Mouse (Mus musculus): Measurements from ENCODE around the gene Tigar.
A peak's percentile ranks its signal among the peaks of the same experiment; 100 is the strongest.

Tigar gene

DNA sequence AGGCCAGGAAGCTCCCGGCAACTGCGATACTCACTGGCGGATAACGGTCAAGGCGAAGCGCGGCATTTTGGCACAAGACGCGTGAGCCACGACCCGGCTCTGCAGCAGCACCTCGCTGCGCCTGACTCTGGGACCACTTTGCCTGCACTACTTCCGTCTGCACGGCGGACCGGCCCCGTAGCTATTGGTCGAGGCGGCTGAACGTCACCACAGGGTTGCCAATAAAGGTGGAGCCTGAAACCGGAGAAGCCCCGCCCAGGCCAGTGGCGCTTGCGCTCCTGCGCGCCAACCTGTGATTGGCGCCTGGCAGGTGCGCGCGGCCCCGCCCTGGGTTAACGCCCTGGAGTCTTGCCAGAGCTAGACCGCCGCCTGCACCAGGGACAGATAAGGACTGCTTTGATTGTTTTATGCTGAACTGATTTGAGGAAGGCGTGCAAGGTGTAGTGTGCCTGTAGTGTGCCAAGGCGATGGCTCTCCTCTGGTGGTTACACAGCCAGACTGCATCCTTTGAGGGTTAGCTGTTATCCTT is at the start of gene Tigar:
Gene Tigar (minus strand): TSS at position 156 of the 529 bp plus-strand sequence.
- peak; percentile 78 to 82 for DNase-seq (ENCODE audit: low spot score in 2 of 2)

DNA sequence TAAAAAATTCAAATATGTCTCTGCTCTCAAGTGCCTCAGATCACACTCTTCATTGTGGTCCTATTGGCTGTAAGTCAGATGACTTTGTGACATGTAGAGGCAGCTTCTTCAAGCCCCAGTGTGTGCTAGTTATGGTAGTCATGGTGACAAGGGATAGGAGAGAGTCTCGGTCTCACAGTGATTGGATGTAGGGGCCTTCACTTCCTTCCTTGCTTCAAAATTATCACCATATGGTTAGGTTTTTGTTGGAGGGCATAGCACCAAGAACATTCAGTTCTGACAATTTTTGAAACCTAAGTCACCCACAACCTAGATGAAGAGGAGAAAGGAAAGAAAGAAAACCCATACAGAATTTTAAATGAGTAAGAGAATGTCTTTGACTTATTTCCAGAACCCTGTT is 48.0 kb upstream of the Tigar start:
- no peak for DNase-seq (ENCODE audit: low spot score in 2 of 2)

DNA sequence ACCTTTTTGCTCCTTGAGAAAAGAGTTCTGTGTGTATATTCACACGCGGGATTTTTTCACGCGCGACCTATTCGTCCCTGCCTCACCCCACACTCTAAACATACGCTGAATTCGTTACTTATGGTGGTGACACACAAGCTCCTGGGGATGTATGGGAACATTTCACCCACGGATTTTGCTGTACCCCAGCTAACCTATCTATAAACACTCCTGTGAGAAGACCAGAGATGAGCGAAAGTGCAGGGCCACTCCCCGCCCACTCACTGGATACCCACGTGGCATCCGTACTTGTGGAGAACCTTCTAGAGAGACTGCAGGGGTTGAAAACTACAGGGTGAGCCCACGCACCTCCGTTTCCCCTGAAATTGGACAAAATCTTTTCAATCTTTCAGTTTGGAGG is 46.1 kb upstream of the Tigar start:
- DNase-seq (ENCODE audit: low spot score in 2 of 2): no peak

GRCm38 (mm10) chr6:127154708-127155268 is 45.4 kb upstream of the Tigar start:
- DNase-seq (ENCODE audit: low spot score in 2 of 2): no peak

- DNase-seq (ENCODE audit: low spot score in 2 of 2): no peak
Observed at GRCm38 (mm10) chr6:127153972-127154707, 44.8 kb upstream of the Tigar start.

GRCm38 (mm10) chr6:127153296-127153800 is 44.0 kb upstream of the Tigar start:
- no peak for DNase-seq (ENCODE audit: low spot score in 2 of 2)

- DNase-seq (ENCODE audit: low spot score in 2 of 2): peak in 1 of 2 experiments; percentile 17
Observed at GRCm38 (mm10) chr6:127152106-127152951, 43.0 kb upstream of the Tigar start, which contains the start of gene Ccnd2. Ccnd2 (minus strand) TSS chr6:127152193.

GRCm38 (mm10) chr6:127151565-127152105 is 42.3 kb upstream of the Tigar start:
- peak in 1 of 2 experiments; percentile 30 for DNase-seq (ENCODE audit: low spot score in 2 of 2)

DNA sequence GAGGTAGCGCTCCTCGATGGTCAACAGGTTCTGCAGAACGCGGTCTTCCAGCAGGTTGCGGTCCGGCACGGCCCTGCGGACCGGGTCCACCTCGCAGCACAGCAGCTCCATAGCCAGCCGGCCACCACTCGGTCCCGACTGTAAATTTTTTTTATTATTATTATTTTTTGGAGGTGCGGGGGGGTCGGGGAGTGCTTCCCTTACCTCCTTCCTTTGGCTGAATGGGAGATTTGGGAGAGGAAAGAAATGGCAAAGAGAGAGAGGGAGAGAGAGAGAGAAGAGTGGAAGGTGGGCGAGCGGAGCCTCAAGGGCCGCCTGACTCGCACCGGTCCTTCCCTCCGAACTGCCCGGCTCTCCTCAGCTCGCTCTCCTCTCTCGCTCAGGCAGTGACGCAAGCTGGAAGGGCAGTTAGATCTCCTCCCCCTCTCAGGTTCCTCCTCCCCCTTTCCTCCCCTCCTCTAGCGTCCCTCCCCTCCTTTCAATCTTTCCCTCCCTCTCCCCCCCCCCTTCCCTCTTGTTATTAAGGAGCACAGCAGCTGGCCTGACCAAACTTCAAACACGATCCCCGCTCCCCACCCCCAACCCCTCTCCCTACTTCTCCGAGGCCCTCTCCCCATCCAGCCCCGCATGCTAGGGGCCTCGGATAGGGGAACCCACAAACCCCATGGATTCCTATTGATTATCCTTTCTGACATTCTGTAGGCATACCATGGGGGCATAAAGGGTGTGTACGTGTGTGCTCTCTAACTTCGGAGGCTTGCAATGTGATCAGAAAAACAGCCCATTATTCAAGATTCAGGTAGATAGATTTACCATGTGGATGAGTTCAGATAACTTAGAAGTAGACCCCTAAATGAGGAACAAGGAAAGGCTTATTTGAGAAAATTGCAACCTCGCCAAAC is 41.6 kb upstream of the Tigar start:
- peak in 1 of 2 experiments; percentile 28 for DNase-seq (ENCODE audit: low spot score in 2 of 2)

- DNase-seq (ENCODE audit: low spot score in 2 of 2): no peak
Observed at GRCm38 (mm10) chr6:127149944-127150662, 40.7 kb upstream of the Tigar start.

DNA sequence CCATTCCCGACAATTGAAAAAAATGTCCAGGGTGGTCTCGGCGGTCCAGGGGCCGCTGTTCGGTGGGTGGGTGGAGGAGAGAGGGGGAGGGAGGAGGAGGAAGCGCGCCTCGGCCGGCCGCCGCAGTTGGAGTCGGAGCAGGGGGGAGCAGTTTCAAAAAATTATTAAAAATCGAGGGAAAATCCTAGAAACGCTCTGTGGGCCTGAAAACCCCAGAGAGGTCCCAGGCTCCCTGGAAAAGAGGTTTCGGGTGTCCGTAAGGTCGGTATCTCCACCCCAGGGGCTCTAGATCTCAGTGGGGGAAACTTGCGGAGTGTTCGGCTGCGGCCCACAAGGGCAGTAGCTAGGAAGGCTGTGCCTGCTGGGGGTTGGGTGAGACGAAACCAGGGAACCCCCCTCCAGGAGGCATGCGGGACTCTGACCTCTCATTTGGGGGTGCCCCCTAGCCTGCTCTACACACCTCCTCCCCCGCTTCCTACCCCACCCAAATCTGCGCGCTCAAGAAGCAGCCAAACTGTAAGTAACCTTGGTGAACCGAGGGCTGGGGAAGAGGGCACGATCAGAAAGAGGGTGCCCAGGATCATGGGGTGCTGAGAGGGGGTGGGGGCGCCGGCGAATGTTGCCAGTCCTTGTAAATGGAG is 40.1 kb upstream of the Tigar start:
- no peak for DNase-seq (ENCODE audit: low spot score in 2 of 2)

- DNase-seq (ENCODE audit: low spot score in 2 of 2): no peak
Observed at GRCm38 (mm10) chr6:127148526-127149302, 39.4 kb upstream of the Tigar start.

- DNase-seq (ENCODE audit: low spot score in 2 of 2): peak; percentile 59 to 78
Observed at GRCm38 (mm10) chr6:127147665-127148064, 38.3 kb upstream of the Tigar start.

- no peak for DNase-seq (ENCODE audit: low spot score in 2 of 2)
Observed at GRCm38 (mm10) chr6:127146322-127146947, 37.1 kb upstream of the Tigar start.

- no peak for DNase-seq (ENCODE audit: low spot score in 2 of 2)
Observed at GRCm38 (mm10) chr6:127145464-127146190, 36.3 kb upstream of the Tigar start.

GRCm38 (mm10) chr6:127143576-127144288 is 34.4 kb upstream of the Tigar start:
- no peak for DNase-seq (ENCODE audit: low spot score in 2 of 2)

- DNase-seq (ENCODE audit: low spot score in 2 of 2): no peak
Observed at GRCm38 (mm10) chr6:127143124-127143520, 33.8 kb upstream of the Tigar start.
